Mouse (Mus musculus): ENCODE data around the gene Mthfd2l.

Mthfd2l gene

GRCm38 (mm10) chr5:90945453-90945852 lies 14.5 kb downstream of the Mthfd2l start:
- DNase-seq (ENCODE audit: extremely low read depth, insufficient read length, low spot score), result no peak

DNA sequence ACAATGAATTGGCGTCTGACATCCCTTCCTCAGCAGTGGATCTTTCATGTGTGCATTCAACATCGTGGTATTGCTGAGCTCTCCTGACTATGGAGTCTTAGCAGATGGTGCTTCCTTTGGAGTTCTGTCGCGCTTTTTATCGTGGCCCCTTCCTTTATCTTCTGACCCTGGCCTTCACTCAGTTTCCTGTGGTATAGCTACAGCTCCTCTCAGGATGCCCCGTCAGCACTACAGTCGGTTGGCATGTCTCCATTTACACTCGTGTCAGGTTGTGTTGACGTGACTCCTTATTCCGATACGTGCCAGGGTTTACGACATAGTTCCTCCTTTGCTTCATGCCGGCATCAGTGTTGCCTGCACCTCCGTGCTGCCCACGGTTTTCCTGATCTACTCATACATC lies 18.6 kb downstream of the Mthfd2l start:
- no peak for DNase-seq (ENCODE audit: extremely low read depth, insufficient read length, low spot score)

- DNase-seq (ENCODE audit: extremely low read depth, insufficient read length, low spot score), result no peak
Observed at GRCm38 (mm10) chr5:90951475-90951874, 20.6 kb downstream of the Mthfd2l start.

- no peak for DNase-seq (ENCODE audit: extremely low read depth, insufficient read length, low spot score)
Observed at GRCm38 (mm10) chr5:90952731-90953481, 22.0 kb downstream of the Mthfd2l start.

GRCm38 (mm10) chr5:90964316-90964715 lies 33.4 kb downstream of the Mthfd2l start:
- DNase-seq (ENCODE audit: extremely low read depth, insufficient read length, low spot score), result peak; percentile 18

DNA sequence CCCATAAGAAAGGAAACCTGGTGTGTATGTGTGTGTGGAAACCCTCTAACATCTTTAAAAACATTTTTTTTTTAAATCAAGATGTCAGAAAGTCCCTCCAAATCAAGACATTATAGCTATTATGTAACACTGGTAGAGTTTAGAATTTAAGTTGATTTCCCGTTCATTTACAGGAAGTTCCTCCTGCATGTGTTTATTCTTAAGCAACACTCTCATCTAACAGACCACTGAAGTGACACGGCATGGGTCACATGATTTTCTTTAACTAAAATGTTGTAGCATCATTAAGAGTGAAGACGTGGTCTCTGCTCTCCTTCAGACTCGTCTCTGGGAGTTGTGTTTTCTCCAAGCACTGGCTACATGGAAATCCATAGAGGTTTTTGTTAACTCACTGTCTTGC lies 33.8 kb downstream of the Mthfd2l start:
- DNase-seq (ENCODE audit: extremely low read depth, insufficient read length, low spot score), result no peak

DNA sequence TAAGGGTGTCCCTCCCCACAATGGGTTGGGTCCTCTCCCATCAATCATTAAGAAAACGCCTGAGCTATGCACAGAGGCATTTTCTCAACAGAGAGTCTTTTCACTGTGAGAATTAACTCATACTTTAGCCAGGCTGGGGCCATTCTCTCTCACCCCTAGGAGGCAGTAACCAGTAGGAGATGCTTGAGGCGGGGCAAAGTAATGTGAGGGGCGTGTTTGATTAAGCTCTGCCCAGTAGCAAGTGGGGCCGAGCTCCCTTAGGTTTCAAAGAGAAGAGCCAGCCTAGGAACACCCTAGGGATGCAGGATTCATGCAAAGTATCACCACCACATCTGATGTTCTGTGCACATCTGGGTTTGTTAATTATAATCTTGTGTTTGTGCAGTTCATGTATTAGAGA lies 34.5 kb downstream of the Mthfd2l start:
- DNase-seq (ENCODE audit: extremely low read depth, insufficient read length, low spot score), result no peak

DNA sequence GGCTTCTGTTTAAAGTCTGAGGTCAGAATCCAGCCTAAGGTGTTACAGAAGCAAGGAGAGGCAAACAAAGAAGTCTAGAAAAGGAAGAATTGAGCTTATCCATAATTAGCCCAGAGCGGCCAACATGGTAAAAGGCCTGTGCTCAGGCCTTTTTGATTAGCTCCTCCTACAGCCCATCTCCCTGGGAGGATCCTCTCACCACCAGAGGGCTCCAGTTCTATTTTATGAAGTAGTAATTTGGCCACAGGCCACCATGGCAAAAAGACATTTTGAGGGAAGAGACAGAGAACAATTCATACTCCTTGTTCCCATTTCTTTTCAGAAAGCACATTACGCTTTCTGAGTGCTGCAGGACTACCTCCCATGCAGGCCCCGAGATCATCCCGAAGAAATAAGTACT lies 46.3 kb downstream of the Mthfd2l start:
- no peak for DNase-seq (ENCODE audit: extremely low read depth, insufficient read length, low spot score)

- DNase-seq (ENCODE audit: extremely low read depth, insufficient read length, low spot score), result no peak
Observed at GRCm38 (mm10) chr5:90980297-90980696, 49.4 kb downstream of the Mthfd2l start.

- no peak for DNase-seq (ENCODE audit: extremely low read depth, insufficient read length, low spot score)
Observed at GRCm38 (mm10) chr5:90987605-90988004, 56.7 kb downstream of the Mthfd2l start.

DNA sequence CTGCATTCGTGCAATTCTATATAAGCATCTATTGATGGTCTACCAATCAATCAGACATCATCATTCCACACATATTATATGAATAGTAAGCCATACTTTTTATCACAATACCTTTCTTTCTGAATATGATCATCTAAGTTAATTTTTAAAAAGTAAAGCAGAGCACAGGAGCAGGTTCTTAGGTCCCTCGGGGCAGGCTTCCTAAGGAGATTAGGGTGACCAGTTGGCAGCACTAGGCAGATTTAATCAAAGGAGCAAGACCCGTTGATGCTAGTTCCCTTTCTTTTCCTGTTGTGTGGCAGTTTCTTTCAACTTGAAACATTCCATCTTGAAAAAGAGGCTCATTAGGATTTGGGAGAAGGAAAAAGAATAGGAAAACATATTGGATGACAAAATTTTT lies 57.2 kb downstream of the Mthfd2l start:
- no peak for DNase-seq (ENCODE audit: extremely low read depth, insufficient read length, low spot score)

DNA sequence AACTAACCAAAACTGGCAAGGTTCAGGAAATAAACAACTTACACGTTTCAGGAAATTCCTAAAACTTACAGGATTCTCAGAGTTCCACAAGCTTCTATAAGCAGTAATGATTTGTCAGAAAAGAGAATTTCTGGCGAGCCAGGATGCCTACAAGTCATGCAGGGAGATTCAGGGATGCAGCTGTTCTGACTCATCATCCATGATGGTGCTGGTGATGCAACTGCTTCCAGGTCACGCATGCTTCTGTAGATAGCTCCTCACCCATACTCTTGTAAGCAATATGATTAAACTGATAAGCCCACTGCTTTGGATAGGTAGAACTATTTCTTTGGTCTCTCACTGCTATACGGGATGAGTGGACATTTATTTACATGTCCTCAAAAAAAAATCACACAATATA lies 57.7 kb downstream of the Mthfd2l start:
- no peak for DNase-seq (ENCODE audit: extremely low read depth, insufficient read length, low spot score)

GRCm38 (mm10) chr5:90999942-91000341 lies 69.0 kb downstream of the Mthfd2l start:
- no peak for DNase-seq (ENCODE audit: extremely low read depth, insufficient read length, low spot score)

GRCm38 (mm10) chr5:91015216-91015615 lies 84.3 kb downstream of the Mthfd2l start:
- DNase-seq (ENCODE audit: extremely low read depth, insufficient read length, low spot score), result no peak

DNA sequence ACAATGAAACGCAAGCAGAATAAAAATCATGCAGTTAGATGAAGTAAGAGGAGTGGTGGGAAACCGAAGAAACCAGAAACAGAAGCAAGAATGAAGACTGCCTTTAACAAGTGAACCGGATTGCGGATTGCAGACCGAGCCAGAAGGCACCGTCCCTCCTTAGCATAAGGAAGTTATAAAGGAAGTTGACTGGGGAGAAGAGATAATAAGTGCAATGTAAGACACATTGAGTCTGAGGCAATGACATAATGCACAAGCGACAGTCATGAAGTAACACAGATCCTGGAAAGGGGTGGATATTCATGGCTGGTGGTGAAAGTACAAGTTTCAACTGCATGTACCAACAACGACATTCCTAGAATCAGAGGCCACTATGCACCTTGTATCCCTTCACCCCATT lies 92.2 kb downstream of the Mthfd2l start:
- DNase-seq (ENCODE audit: extremely low read depth, insufficient read length, low spot score), result no peak

DNA sequence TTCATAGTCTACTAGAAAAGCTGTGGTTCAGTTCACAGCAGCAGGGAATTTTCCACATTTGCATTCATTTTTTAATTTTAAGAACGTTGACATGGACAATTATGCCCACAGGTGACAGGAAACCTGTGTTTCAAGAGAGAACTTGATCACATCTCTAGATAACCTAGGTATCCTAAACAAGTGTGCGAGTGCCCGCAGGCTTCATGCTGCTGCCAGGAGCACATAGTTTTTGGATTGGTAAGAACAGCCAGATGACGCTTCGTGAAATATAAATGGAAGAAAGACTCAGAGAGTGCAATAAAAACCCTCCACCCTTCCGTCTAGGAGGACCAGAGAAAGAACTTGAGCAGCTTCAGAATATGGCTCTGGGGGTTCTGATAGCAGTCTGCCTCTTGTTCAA lies 96.2 kb downstream of the Mthfd2l start, which contains the start of gene Epgn:
Gene Epgn (plus strand): TSS at position 301 of the 400 bp plus-strand sequence.
- no peak for DNase-seq (ENCODE audit: extremely low read depth, insufficient read length, low spot score)

GRCm38 (mm10) chr5:91027840-91028239 lies 96.9 kb downstream of the Mthfd2l start:
- no peak for DNase-seq (ENCODE audit: extremely low read depth, insufficient read length, low spot score)

GRCm38 (mm10) chr5:91030629-91031028 lies 99.7 kb downstream of the Mthfd2l start:
- no peak for DNase-seq (ENCODE audit: extremely low read depth, insufficient read length, low spot score)

- no peak for DNase-seq (ENCODE audit: extremely low read depth, insufficient read length, low spot score)
Observed at GRCm38 (mm10) chr5:91035341-91035740, 104.4 kb downstream of the Mthfd2l start.

- peak; percentile 43 for DNase-seq (ENCODE audit: extremely low read depth, insufficient read length, low spot score)
Observed at GRCm38 (mm10) chr5:91036628-91037027, 105.7 kb downstream of the Mthfd2l start.

GRCm38 (mm10) chr5:91037756-91038155 lies 106.8 kb downstream of the Mthfd2l start:
- DNase-seq (ENCODE audit: extremely low read depth, insufficient read length, low spot score), result no peak

DNA sequence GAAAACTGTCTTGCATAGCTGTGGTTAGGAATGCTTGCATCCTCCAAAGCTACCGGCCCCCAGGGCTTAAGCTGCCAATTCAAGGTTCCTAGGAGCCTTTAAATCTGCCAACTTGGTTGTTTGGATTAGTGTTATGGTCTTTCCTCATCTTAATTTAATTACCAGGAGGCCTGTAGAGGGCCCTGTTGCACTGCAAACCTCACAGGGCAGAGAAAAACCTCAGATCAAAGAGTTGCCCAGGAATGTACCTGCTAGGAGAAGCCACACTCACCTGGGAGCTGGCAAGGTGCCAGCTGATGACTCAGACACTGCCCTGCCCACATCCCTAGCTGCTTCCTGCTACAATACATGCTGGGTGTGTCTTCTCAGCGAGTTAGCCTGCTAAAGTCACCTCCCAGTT lies 107.6 kb downstream of the Mthfd2l start:
- peak; percentile 68 for DNase-seq (ENCODE audit: extremely low read depth, insufficient read length, low spot score)

GRCm38 (mm10) chr5:91038963-91039362 lies 108.0 kb downstream of the Mthfd2l start:
- no peak for DNase-seq (ENCODE audit: extremely low read depth, insufficient read length, low spot score)
